Mouse (Mus musculus): ENCODE results near the gene Txk.

GRCm38 (mm10) chr5:72665281-72665680 lies 87.3 kb downstream of the Txk start:
- TF ChIP-seq CTCF (IDR thresholded peaks at IDR 0.05; ENCODE audit: borderline replicate concordance, extremely low read depth, insufficient read depth, insufficient read length) (peak; percentile 78), POLR2A (IDR thresholded peaks at IDR 0.05; ENCODE audit: borderline replicate concordance, extremely low read depth, insufficient read depth, insufficient read length, poor library complexity, severe bottlenecking) (no peak)
